Mouse (Mus musculus): ENCODE measurements at regions not wholly inside any gene's neighbourhood (a gene's known extent, or its start where the extent isn't known, plus 50 kb on each side); places are given as distances from the start of the nearest gene placed in this dataset.
A peak's percentile ranks its signal among the peaks of the same experiment; 100 is the strongest.

GRCm38 (mm10) chr13:72810626-72811025 is 182.0 kb downstream of the Irx2 start:
- Histone ChIP-seq H3K9ac (replicated peaks) (no peak overlapping the region), H3K27ac (replicated peaks) (no peak overlapping the region), H3K27me3 (replicated peaks) (peaks cover 17% of the 10 kb centered on the region), H3K4me2 (no peak overlapping the region), H3K4me1 (no peaks in the 10 kb centered on the region), H3K36me3 (no peaks in the 10 kb centered on the region), H3K4me3 (replicated peaks) (no peak overlapping the region), H3K9me3 (replicated peaks) (no peaks in the 10 kb centered on the region; the same call in 1 of the 2 replicates)
- WGBS, result 91% methylated on average over 1 of the region's 1 CpGs
- ATAC-seq (ENCODE audit: low FRiP score), result no peak

DNA sequence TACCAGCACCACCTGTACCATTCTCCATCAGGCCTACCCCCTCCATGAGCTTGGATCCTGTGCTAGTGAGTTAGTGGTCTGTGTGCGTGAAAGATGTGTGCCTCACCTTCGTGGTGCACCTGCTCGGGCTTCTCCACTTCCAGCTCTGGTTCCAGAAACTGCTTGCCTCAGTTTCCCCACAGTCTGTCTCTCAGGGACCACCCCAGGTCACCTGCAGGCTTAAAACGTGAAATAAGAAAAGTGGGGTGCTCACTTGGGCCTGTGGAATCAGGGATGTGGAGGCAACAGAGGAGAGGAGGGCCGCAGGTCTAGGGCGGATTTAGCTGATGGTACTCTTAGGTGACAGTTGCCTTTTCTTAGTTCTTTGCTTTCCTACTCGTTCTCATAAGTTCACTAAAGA is 186.0 kb downstream of the Irx2 start:
- no peaks in the 10 kb centered on the region for H3K36me3 ChIP-seq
- WGBS, result 44% methylated on average over 7 of the region's 7 CpGs

GRCm38 (mm10) chr13:72815236-72815932 is 186.8 kb downstream of the Irx2 start:
- Histone ChIP-seq H3K9me3 (replicated peaks) (no peaks in the 10 kb centered on the region), H3K4me1 (peaks cover 11% of the 10 kb centered on the region), H3K27ac (replicated peaks) (no peak overlapping the region), H3K36me3 (no peaks in the 10 kb centered on the region), H3K4me2 (no peak overlapping the region), H3K27me3 (replicated peaks) (peaks cover 55% of the 10 kb centered on the region), H3K9ac (replicated peaks) (no peak overlapping the region), H3K4me3 (replicated peaks) (no peak overlapping the region)
- no peak for ATAC-seq (ENCODE audit: low FRiP score)
- 4% methylated on average over 4 of the region's 4 CpGs for WGBS

More for the DNA sequence above, 186.0 kb downstream of the Irx2 start:
- H3K4me2 ChIP-seq, result no peak overlapping the region
- no peak overlapping the region for H3K4me3 ChIP-seq (replicated peaks)
- H3K4me1 ChIP-seq, result peaks cover 11% of the 10 kb centered on the region
- no peak for ATAC-seq (ENCODE audit: low FRiP score)
- H3K9me3 ChIP-seq (replicated peaks), result no peaks in the 10 kb centered on the region
- no peak overlapping the region for H3K27ac ChIP-seq (replicated peaks)
- H3K9ac ChIP-seq (replicated peaks), result no peak overlapping the region
- peaks cover 53% of the 10 kb centered on the region for H3K27me3 ChIP-seq (replicated peaks)

- H3K9ac ChIP-seq (replicated peaks), result no peak overlapping the region
- no peak overlapping the region for H3K27ac ChIP-seq (replicated peaks)
- H3K27me3 ChIP-seq (replicated peaks), result peaks cover 55% of the 10 kb centered on the region
- WGBS, result 4% methylated on average over 18 of the region's 18 CpGs
- peaks cover 11% of the 10 kb centered on the region for H3K4me1 ChIP-seq
- H3K36me3 ChIP-seq, result no peaks in the 10 kb centered on the region
- no peaks in the 10 kb centered on the region for H3K9me3 ChIP-seq (replicated peaks)
- H3K4me2 ChIP-seq, result peak overlapping the region; percentile 39
- H3K4me3 ChIP-seq (replicated peaks), result peak overlapping the region; percentile 12
- no peak for ATAC-seq (ENCODE audit: low FRiP score)
Observed at GRCm38 (mm10) chr13:72815933-72816553, 187.4 kb downstream of the Irx2 start.

- ATAC-seq (ENCODE audit: low FRiP score), result no peak
- Histone ChIP-seq H3K4me1 (peaks cover 11% of the 10 kb centered on the region), H3K27me3 (replicated peaks) (peaks cover 55% of the 10 kb centered on the region), H3K27ac (replicated peaks) (no peak overlapping the region), H3K9ac (replicated peaks) (no peak overlapping the region), H3K9me3 (replicated peaks) (no peaks in the 10 kb centered on the region), H3K4me3 (replicated peaks) (no peak overlapping the region), H3K36me3 (no peaks in the 10 kb centered on the region), H3K4me2 (peak overlapping the region; percentile 39)
- 22% methylated on average over 8 of the region's 8 CpGs for WGBS
Observed at GRCm38 (mm10) chr13:72816856-72817255, 188.2 kb downstream of the Irx2 start.

GRCm38 (mm10) chr13:72817521-72817920 is 188.9 kb downstream of the Irx2 start:
- Histone ChIP-seq H3K9ac (replicated peaks) (no peak overlapping the region), H3K4me1 (peaks cover 11% of the 10 kb centered on the region), H3K27ac (replicated peaks) (no peak overlapping the region), H3K36me3 (no peaks in the 10 kb centered on the region), H3K4me2 (no peak overlapping the region), H3K9me3 (replicated peaks) (no peaks in the 10 kb centered on the region), H3K27me3 (replicated peaks) (peaks cover 55% of the 10 kb centered on the region), H3K4me3 (replicated peaks) (no peak overlapping the region)
- WGBS, result 20% methylated on average over 2 of the region's 2 CpGs
- no peak for ATAC-seq (ENCODE audit: low FRiP score)

- Histone ChIP-seq H3K36me3 (no peaks in the 10 kb centered on the region), H3K9ac (replicated peaks) (no peak overlapping the region), H3K4me3 (replicated peaks) (no peak overlapping the region), H3K27ac (replicated peaks) (no peak overlapping the region), H3K27me3 (replicated peaks) (peaks cover 55% of the 10 kb centered on the region), H3K4me1 (peaks cover 11% of the 10 kb centered on the region), H3K9me3 (replicated peaks) (no peaks in the 10 kb centered on the region), H3K4me2 (no peak overlapping the region)
- ATAC-seq (ENCODE audit: low FRiP score), result no peak
- 21% methylated on average over 6 of the region's 6 CpGs for WGBS
Observed at GRCm38 (mm10) chr13:72817930-72818329, 189.3 kb downstream of the Irx2 start.

DNA sequence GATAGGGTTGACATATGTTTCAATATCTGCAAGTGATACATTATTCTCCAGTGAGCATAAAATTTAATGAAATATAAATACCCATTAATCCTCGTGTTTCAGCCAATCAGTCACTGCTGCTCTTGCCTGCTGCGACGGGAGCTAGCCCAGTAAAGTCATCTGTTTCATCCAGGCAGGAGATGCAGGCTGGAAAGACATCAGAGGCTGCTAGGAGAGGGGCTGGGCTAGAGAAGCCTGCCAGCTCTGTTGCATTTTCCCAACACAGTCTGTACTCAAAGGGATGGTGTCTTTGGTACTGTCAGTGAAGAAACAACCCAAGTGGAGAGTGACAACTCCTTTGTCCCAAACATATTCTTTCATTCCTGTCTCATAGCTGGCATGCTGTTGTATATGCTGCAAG is 198.0 kb downstream of the Irx2 start:
- Histone ChIP-seq H3K27ac (replicated peaks) (no peak overlapping the region), H3K9me3 (replicated peaks) (no peaks in the 10 kb centered on the region), H3K9ac (replicated peaks) (no peak overlapping the region), H3K36me3 (no peaks in the 10 kb centered on the region), H3K27me3 (replicated peaks) (peaks cover 23% of the 10 kb centered on the region; the same call in 1 of the 2 replicates), H3K4me3 (replicated peaks) (no peak overlapping the region), H3K4me2 (no peak overlapping the region), H3K4me1 (no peaks in the 10 kb centered on the region)
- no peak for ATAC-seq (ENCODE audit: low FRiP score)
- 43% methylated on average over 3 of the region's 3 CpGs for WGBS

GRCm38 (mm10) chr13:72829331-72829730 is 200.7 kb downstream of the Irx2 start:
- Histone ChIP-seq H3K4me1 (no peaks in the 10 kb centered on the region), H3K27ac (replicated peaks) (no peak overlapping the region)
- WGBS, result 76% methylated on average over 3 of the region's 3 CpGs

GRCm38 (mm10) chr13:72833326-72833725 is 204.7 kb downstream of the Irx2 start:
- no peak overlapping the region for H3K4me3 ChIP-seq (replicated peaks)
- H3K4me2 ChIP-seq, result no peak overlapping the region
- no peak for ATAC-seq (ENCODE audit: low FRiP score)
- no peaks in the 10 kb centered on the region for H3K9me3 ChIP-seq (replicated peaks)
- H3K27me3 ChIP-seq (replicated peaks), result 0 out of 2 replicates have a peak, but pooled peaks cover 29% of the 10 kb centered on the region
- no peak overlapping the region for H3K27ac ChIP-seq (replicated peaks)
- H3K4me1 ChIP-seq, result no peaks in the 10 kb centered on the region
- no peaks in the 10 kb centered on the region for H3K36me3 ChIP-seq
- no peak overlapping the region for H3K9ac ChIP-seq (replicated peaks)
- 91% methylated on average over 2 of the region's 2 CpGs for WGBS

More at GRCm38 (mm10) chr13:72829331-72829730, 200.7 kb downstream of the Irx2 start:
- Histone ChIP-seq H3K4me2 (no peak overlapping the region), H3K9me3 (replicated peaks) (no peaks in the 10 kb centered on the region), H3K36me3 (no peaks in the 10 kb centered on the region), H3K9ac (replicated peaks) (no peak overlapping the region), H3K4me3 (replicated peaks) (no peak overlapping the region), H3K27me3 (replicated peaks) (0 out of 2 replicates have a peak, but pooled peaks cover 25% of the 10 kb centered on the region)
- ATAC-seq (ENCODE audit: low FRiP score), result no peak

GRCm38 (mm10) chr13:72837016-72837415 is 208.4 kb downstream of the Irx2 start:
- H3K27me3 ChIP-seq (replicated peaks), result 0 out of 2 replicates have a peak, but pooled peaks cover 16% of the 10 kb centered on the region
- H3K9ac ChIP-seq (replicated peaks), result no peak overlapping the region
- no peak overlapping the region for H3K4me2 ChIP-seq
- no peak overlapping the region for H3K27ac ChIP-seq (replicated peaks)
- H3K4me3 ChIP-seq (replicated peaks), result no peak overlapping the region
- 67% methylated on average over 9 of the region's 9 CpGs for WGBS
- no peaks in the 10 kb centered on the region for H3K36me3 ChIP-seq
- H3K4me1 ChIP-seq, result no peaks in the 10 kb centered on the region
- no peaks in the 10 kb centered on the region for H3K9me3 ChIP-seq (replicated peaks)
- ATAC-seq (ENCODE audit: low FRiP score), result no peak

- H3K4me2 ChIP-seq, result no peak overlapping the region
- H3K9me3 ChIP-seq (replicated peaks), result no peaks in the 10 kb centered on the region
- H3K9ac ChIP-seq (replicated peaks), result no peak overlapping the region
- no peak overlapping the region for H3K4me3 ChIP-seq (replicated peaks)
- peaks cover 13% of the 10 kb centered on the region; the same call in 1 of the 2 replicates for H3K27me3 ChIP-seq (replicated peaks)
- H3K36me3 ChIP-seq, result no peaks in the 10 kb centered on the region
- WGBS, result 77% methylated on average over 4 of the region's 4 CpGs
- no peak overlapping the region for H3K27ac ChIP-seq (replicated peaks)
- ATAC-seq (ENCODE audit: low FRiP score), result no peak
- no peaks in the 10 kb centered on the region for H3K4me1 ChIP-seq
Observed at GRCm38 (mm10) chr13:72848097-72848496, 219.5 kb downstream of the Irx2 start.
